ENCODE assay signal across 13 mouse cellular contexts in the genomic region with DNA sequence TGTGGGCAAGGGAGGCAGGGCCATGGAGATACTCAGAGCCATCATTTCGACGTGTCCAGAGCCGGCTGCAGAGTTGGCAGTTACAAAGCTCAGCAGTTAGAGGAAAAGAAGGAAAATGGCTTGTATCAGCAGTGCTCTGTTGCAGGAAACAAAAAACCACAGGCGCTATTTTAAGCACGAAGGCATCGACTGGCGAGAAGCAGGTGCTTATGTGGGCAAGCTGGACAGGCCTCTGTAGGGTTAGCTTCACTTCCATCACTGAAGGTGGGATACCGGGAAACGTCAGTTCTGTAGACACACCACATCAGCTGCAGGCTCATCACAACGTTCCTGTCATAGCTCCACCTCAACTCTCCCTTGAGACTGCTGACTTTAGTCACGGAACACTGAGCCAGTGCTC.
DNase-seq lines count a peak whose midpoint lies in the region; ATAC-seq lines count a peak whose summit lies in the region.
"Had no signal": no experiment of that assay in that cellular context is flagged by ENCODE, and none has a peak within 500 bp of the region (broad histone marks: within the 10 kb centered on the region; RNA-seq: fewer than 3 reads in every experiment).

No protein-coding gene starts in this region.

- peak; percentile 26 for ATAC-seq in megakaryocyte progenitor cell, adult 5-6 weeks (replicated peaks; ENCODE audit: poor library complexity)
- ATAC-seq: activated CD4-positive, CD25-positive, alpha-beta regulatory T cell, adult 4 months; hindbrain, postnatal 0 days had no signal

- DNase-seq in gastrocnemius, postnatal 25 days: peak; percentile 31
- DNase-seq in gastrocnemius, adult 8-10 months (ENCODE audit: low spot score in 2 of 2): no peak
- DNase-seq in spleen, adult 18-20 months: peak; percentile 35 to 36
- DNase-seq in spleen, postnatal 14 days (ENCODE audit: low spot score in 2 of 2): no peak
- no peak for DNase-seq in c-Kit-positive CD71-positive TER-119-positive erythroid progenitor cells, embryonic 14.5 days (ENCODE audit: low spot score)
- DNase-seq in urinary bladder, postnatal 4 days (ENCODE audit: low spot score in 2 of 2): no peak
- no peak for DNase-seq in cerebellum, adult 18-20 months
- DNase-seq: cerebellum, adult 9-11 months; layer of hippocampus, postnatal 36 days; right cerebral cortex, postnatal 25 days had no signal

Comparison
In these comparisons a context has a peak if more than half of its experiments do, and no peak if none do; other contexts are left out.
1. DNase-seq: peak in gastrocnemius, postnatal 25 days (single experiment) and spleen, adult 18-20 months (2 of 2); none in gastrocnemius, adult 8-10 months (0 of 2), spleen, postnatal 14 days (0 of 2), c-Kit-positive CD71-positive TER-119-positive erythroid progenitor cells, embryonic 14.5 days (single experiment), urinary bladder, postnatal 4 days (0 of 2) and cerebellum, adult 18-20 months (0 of 2).